Mouse (Mus musculus) lung, adult 2 months (tissue): Measurements from ENCODE around the gene Inmt.

Source experiments
- CTCF ChIP-seq: fragments of 200-500 bp; IDR thresholded peaks from 2 replicates; pipeline ENCODE4 v1.5.1; 2011; ENCODE audit warnings: mild to moderate bottlenecking, low read length, control low read depth; ENCODE audit not compliant: insufficient read depth
- POLR2A ChIP-seq: fragments of 200-500 bp; IDR thresholded peaks from 2 replicates; pipeline ENCODE4 v1.6.1; 2011; ENCODE audit warnings: low read depth, mild to moderate bottlenecking, control low read depth, low read length, borderline replicate concordance; ENCODE audit errors: extremely low read depth

DNA sequence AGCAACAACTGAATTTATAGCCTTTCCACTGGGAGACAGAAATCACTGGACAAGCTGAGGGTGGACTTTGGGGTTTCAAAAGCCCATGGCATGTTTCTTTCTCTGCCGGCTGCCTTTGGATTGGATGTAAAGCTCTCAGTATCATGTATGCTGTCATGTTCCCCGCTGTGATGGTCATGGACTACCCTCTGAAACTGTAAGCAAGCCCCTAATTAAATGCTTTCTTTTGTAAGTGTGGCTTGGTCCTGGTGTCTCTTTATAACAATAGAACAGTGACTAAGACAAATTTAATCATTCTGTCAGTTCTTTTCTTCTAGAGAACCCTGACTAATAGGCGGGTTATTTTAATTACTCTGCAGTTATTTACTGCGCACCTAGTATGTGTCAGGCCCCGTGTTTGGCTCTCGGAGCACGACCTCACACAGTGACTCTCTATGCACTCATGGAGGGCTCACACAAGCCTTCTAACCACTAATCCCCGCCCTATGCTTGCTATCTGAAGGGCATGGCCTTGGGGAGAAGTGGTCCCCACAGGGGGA lies 11.7 kb downstream of the Inmt start:
- TF ChIP-seq CTCF (no peak), POLR2A (no peak)
